Mouse (Mus musculus) ES-E14 (cell line): Measurements from ENCODE around the gene Gm21310.
"Not testable (repeated sequence)": the region's sequence is repeated elsewhere in the genome, so short reads cannot be mapped to it uniquely, and the experiment has no call there.

ENCODE experiments used
- MAFK ChIP-seq: IDR thresholded peaks from 2 replicates; pipeline ENCODE4 v1.6.1; 2014; ENCODE audit warnings: mild to moderate bottlenecking, low read depth, low read length, inconsistent platforms; ENCODE audit not compliant: insufficient read depth
- ZNF384 ChIP-seq: IDR thresholded peaks from 2 replicates; pipeline ENCODE4 v1.6.1; 2012; ENCODE audit warnings: low read depth, low read length, inconsistent platforms

DNA sequence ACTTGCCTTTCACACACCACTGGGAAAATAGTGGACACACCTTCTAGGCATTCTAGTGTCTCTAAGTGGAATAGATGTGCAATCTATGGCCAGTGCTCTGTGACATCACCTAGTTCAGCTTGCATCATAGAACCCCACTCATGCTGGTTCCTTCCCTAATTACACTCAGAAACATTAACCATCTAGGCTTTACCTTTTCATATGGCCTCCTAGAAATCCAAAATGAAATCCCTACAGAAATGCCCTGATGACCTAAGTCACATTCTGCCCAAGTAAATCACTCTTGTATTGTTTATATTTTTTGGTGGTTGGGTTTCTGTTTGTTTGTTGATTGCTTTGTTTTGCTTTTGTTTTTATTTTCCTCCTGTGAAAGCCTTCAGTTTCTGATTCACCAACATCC lies at the start of gene Gm21310:
- TF ChIP-seq MAFK, ZNF384: not testable (repeated sequence)
